Mouse (Mus musculus): Measurements from ENCODE around the gene Ing1. TPM values are rescaled to one million over a fixed set of nuclear protein-coding genes. Genes with fewer than 3 reads are reported as not detected.
A peak's percentile ranks its signal among the peaks of the same experiment; 100 is the strongest.
"Not testable (repeated sequence)": the region's sequence is repeated elsewhere in the genome, so short reads cannot be mapped to it uniquely, and the experiment has no call there.

Gene Ing1
- polyA plus RNA-seq, 1 experiment from 2014 or later, result 39.3 TPM

GRCm38 (mm10) chr8:11542866-11543265 lies 12.5 kb upstream of the Ing1 start:
- H3K9ac ChIP-seq (ENCODE audit: low read depth, low read length), result no peak overlapping the region
- no peaks in the 10 kb centered on the region for H3K27me3 ChIP-seq (ENCODE audit: control insufficient read depth, insufficient read depth, low read depth, low read length)
- H3K4me2 ChIP-seq (ENCODE audit: low read length), result no peak overlapping the region
- peaks cover 23% of the 10 kb centered on the region for H3K36me3 ChIP-seq (ENCODE audit: control insufficient read depth, insufficient read depth, low read length)
- 84% methylated on average over 4 of the region's 4 CpGs for WGBS
- no peak overlapping the region for H3K27ac ChIP-seq (ENCODE audit: low read length)
- H3K4me1 ChIP-seq (ENCODE audit: control insufficient read depth, insufficient read depth, low read length), result no peaks in the 10 kb centered on the region
- ATAC-seq, result no peak
- H3K9me3 ChIP-seq (replicated peaks; ENCODE audit: control insufficient read depth, low read length, poor library complexity, severe bottlenecking), result no peaks in the 10 kb centered on the region
- no peak overlapping the region for H3K4me3 ChIP-seq (ENCODE audit: low read depth, low read length)

- WGBS, result 45% methylated on average over 3 of the region's 3 CpGs
- Histone ChIP-seq H3K9me3 (replicated peaks; ENCODE audit: control insufficient read depth, low read length, poor library complexity, severe bottlenecking) (no peaks in the 10 kb centered on the region), H3K4me1 (ENCODE audit: control insufficient read depth, insufficient read depth, low read length) (no peaks in the 10 kb centered on the region; the same call in 1 of the 2 replicates), H3K27me3 (ENCODE audit: control insufficient read depth, insufficient read depth, low read depth, low read length) (no peaks in the 10 kb centered on the region), H3K4me3 (ENCODE audit: low read depth, low read length) (no peak overlapping the region), H3K4me2 (ENCODE audit: low read length) (no peak overlapping the region), H3K36me3 (ENCODE audit: control insufficient read depth, insufficient read depth, low read length) (peaks cover 22% of the 10 kb centered on the region), H3K9ac (ENCODE audit: low read depth, low read length) (no peak overlapping the region), H3K27ac (ENCODE audit: low read length) (no peak overlapping the region)
- ATAC-seq, result no peak
Measured at GRCm38 (mm10) chr8:11544386-11544785, 11.0 kb upstream of the Ing1 start.

GRCm38 (mm10) chr8:11547063-11547462 lies 8.3 kb upstream of the Ing1 start:
- Histone ChIP-seq H3K4me3 (ENCODE audit: low read depth, low read length) (no peak overlapping the region), H3K9ac (ENCODE audit: low read depth, low read length) (no peak overlapping the region), H3K4me2 (ENCODE audit: low read length) (no peak overlapping the region), H3K36me3 (ENCODE audit: control insufficient read depth, insufficient read depth, low read length) (peaks cover 2% of the 10 kb centered on the region; the same call in 1 of the 2 replicates), H3K27me3 (ENCODE audit: control insufficient read depth, insufficient read depth, low read depth, low read length) (no peaks in the 10 kb centered on the region), H3K27ac (ENCODE audit: low read length) (no peak overlapping the region), H3K4me1 (ENCODE audit: control insufficient read depth, insufficient read depth, low read length) (peaks cover 11% of the 10 kb centered on the region), H3K9me3 (replicated peaks; ENCODE audit: control insufficient read depth, low read length, poor library complexity, severe bottlenecking) (no peaks in the 10 kb centered on the region)
- no peak for ATAC-seq
- WGBS, result 65% methylated on average over 6 of the region's 6 CpGs

- 27% methylated on average over 7 of the region's 7 CpGs for WGBS
- H3K4me2 ChIP-seq (ENCODE audit: low read length), result peak overlapping the region; percentile 66
- no peaks in the 10 kb centered on the region for H3K9me3 ChIP-seq (replicated peaks; ENCODE audit: control insufficient read depth, low read length, poor library complexity, severe bottlenecking)
- H3K4me3 ChIP-seq (ENCODE audit: low read depth, low read length), result peak overlapping the region; percentile 70
- peak overlapping the region; percentile 87 for H3K9ac ChIP-seq (ENCODE audit: low read depth, low read length)
- ATAC-seq, result no peak
- H3K27ac ChIP-seq (ENCODE audit: low read length), result no peak overlapping the region
- H3K4me1 ChIP-seq (ENCODE audit: control insufficient read depth, insufficient read depth, low read length), result peaks cover 19% of the 10 kb centered on the region
- H3K36me3 ChIP-seq (ENCODE audit: control insufficient read depth, insufficient read depth, low read length), result no peaks in the 10 kb centered on the region
- H3K27me3 ChIP-seq (ENCODE audit: control insufficient read depth, insufficient read depth, low read depth, low read length), result no peaks in the 10 kb centered on the region
Measured at GRCm38 (mm10) chr8:11549706-11550105, 5.7 kb upstream of the Ing1 start.

GRCm38 (mm10) chr8:11550281-11550948 lies 5.0 kb upstream of the Ing1 start, which contains the start of gene Cars2:
TSS of gene Cars2 (minus strand) at chr8:11550783.
- Histone ChIP-seq H3K9ac (ENCODE audit: low read depth, low read length) (peak within 1 kb of the TSS; percentile 87), H3K4me1 (ENCODE audit: control insufficient read depth, insufficient read depth, low read length) (peaks cover 19% of the 10 kb centered on the region), H3K27ac (ENCODE audit: low read length) (peak within 1 kb of the TSS; percentile 88), H3K36me3 (ENCODE audit: control insufficient read depth, insufficient read depth, low read length) (no peaks in the 10 kb centered on the region), H3K4me3 (ENCODE audit: low read depth, low read length) (peak within 1 kb of the TSS; percentile 70), H3K9me3 (replicated peaks; ENCODE audit: control insufficient read depth, low read length, poor library complexity, severe bottlenecking) (no peaks in the 10 kb centered on the region), H3K27me3 (ENCODE audit: control insufficient read depth, insufficient read depth, low read depth, low read length) (no peaks in the 10 kb centered on the region), H3K4me2 (ENCODE audit: low read length) (peak within 1 kb of the TSS; percentile 66)
- peak; percentile 57 for ATAC-seq
- under 1% methylated on average over 53 of the region's 53 CpGs for WGBS

GRCm38 (mm10) chr8:11551497-11551896 lies 3.9 kb upstream of the Ing1 start:
- H3K4me2 ChIP-seq (ENCODE audit: low read length); H3K36me3 ChIP-seq (ENCODE audit: control insufficient read depth, insufficient read depth, low read length); ATAC-seq; H3K9ac ChIP-seq (ENCODE audit: low read depth, low read length); H3K27me3 ChIP-seq (ENCODE audit: control insufficient read depth, insufficient read depth, low read depth, low read length); H3K27ac ChIP-seq (ENCODE audit: low read length); H3K9me3 ChIP-seq (replicated peaks; ENCODE audit: control insufficient read depth, low read length, poor library complexity, severe bottlenecking); H3K4me3 ChIP-seq (ENCODE audit: low read depth, low read length): not testable (repeated sequence)
- H3K4me1 ChIP-seq (ENCODE audit: control insufficient read depth, insufficient read depth, low read length), result peaks cover 19% of the 10 kb centered on the region
- WGBS, result 81% methylated on average over 3 of the region's 4 CpGs

- Histone ChIP-seq H3K9ac (ENCODE audit: low read depth, low read length) (no peak overlapping the region), H3K9me3 (replicated peaks; ENCODE audit: control insufficient read depth, low read length, poor library complexity, severe bottlenecking) (no peaks in the 10 kb centered on the region), H3K4me2 (ENCODE audit: low read length) (no peak overlapping the region), H3K27ac (ENCODE audit: low read length) (no peak overlapping the region), H3K36me3 (ENCODE audit: control insufficient read depth, insufficient read depth, low read length) (no peaks in the 10 kb centered on the region), H3K4me3 (ENCODE audit: low read depth, low read length) (no peak overlapping the region), H3K27me3 (ENCODE audit: control insufficient read depth, insufficient read depth, low read depth, low read length) (no peaks in the 10 kb centered on the region), H3K4me1 (ENCODE audit: control insufficient read depth, insufficient read depth, low read length) (peaks cover 19% of the 10 kb centered on the region)
- 87% methylated on average over 10 of the region's 10 CpGs for WGBS
- no peak for ATAC-seq
Measured at GRCm38 (mm10) chr8:11552390-11552789, 3.0 kb upstream of the Ing1 start.

GRCm38 (mm10) chr8:11555720-11556591 lies 585 bp downstream of the Ing1 start:
- Histone ChIP-seq H3K4me2 (ENCODE audit: low read length) (peak overlapping the region; percentile 75), H3K27ac (ENCODE audit: low read length) (peak overlapping the region; percentile 100), H3K36me3 (ENCODE audit: control insufficient read depth, insufficient read depth, low read length) (no peaks in the 10 kb centered on the region), H3K9ac (ENCODE audit: low read depth, low read length) (peak overlapping the region; percentile 90), H3K4me3 (ENCODE audit: low read depth, low read length) (peak overlapping the region; percentile 93), H3K9me3 (replicated peaks; ENCODE audit: control insufficient read depth, low read length, poor library complexity, severe bottlenecking) (no peaks in the 10 kb centered on the region), H3K27me3 (ENCODE audit: control insufficient read depth, insufficient read depth, low read depth, low read length) (no peaks in the 10 kb centered on the region), H3K4me1 (ENCODE audit: control insufficient read depth, insufficient read depth, low read length) (peaks cover 28% of the 10 kb centered on the region)
- WGBS, result under 1% methylated on average over 91 of the region's 103 CpGs
- ATAC-seq, result peak; percentile 92

Data from midbrain, embryonic 16.5 days (tissue).